Mouse (Mus musculus): ENCODE measurements around the gene Enox1. TPM values are rescaled to one million over a fixed set of nuclear protein-coding genes. Genes with fewer than 3 reads are reported as not detected.

The Enox1 gene
- total RNA-seq, 1 experiment from 2014 or later, result not detected

GRCm38 (mm10) chr14:77413106-77413505 lies 256.5 kb downstream of the Enox1 start:
- ATAC-seq (replicated peaks; ENCODE audit: low read depth, poor library complexity, severe bottlenecking), result no peak

GRCm38 (mm10) chr14:77416358-77416757 lies 259.8 kb downstream of the Enox1 start:
- peak; percentile 95 for ATAC-seq (replicated peaks; ENCODE audit: low read depth, poor library complexity, severe bottlenecking)

- no peak for ATAC-seq (replicated peaks; ENCODE audit: low read depth, poor library complexity, severe bottlenecking)
Measured at GRCm38 (mm10) chr14:77421031-77421430, 264.5 kb downstream of the Enox1 start.

- ATAC-seq (replicated peaks; ENCODE audit: low read depth, poor library complexity, severe bottlenecking), result no peak
Measured at GRCm38 (mm10) chr14:77423194-77423593, 266.6 kb downstream of the Enox1 start.

GRCm38 (mm10) chr14:77439426-77439825 lies 282.9 kb downstream of the Enox1 start:
- no peak for ATAC-seq (replicated peaks; ENCODE audit: low read depth, poor library complexity, severe bottlenecking)

GRCm38 (mm10) chr14:77440805-77441204 lies 284.2 kb downstream of the Enox1 start:
- ATAC-seq (replicated peaks; ENCODE audit: low read depth, poor library complexity, severe bottlenecking), result no peak

GRCm38 (mm10) chr14:77441541-77441940 lies 285.0 kb downstream of the Enox1 start:
- ATAC-seq (replicated peaks; ENCODE audit: low read depth, poor library complexity, severe bottlenecking), result no peak

- peak; percentile 93 for ATAC-seq (replicated peaks; ENCODE audit: low read depth, poor library complexity, severe bottlenecking)
Measured at GRCm38 (mm10) chr14:77448001-77448400, 291.4 kb downstream of the Enox1 start.

- no peak for ATAC-seq (replicated peaks; ENCODE audit: low read depth, poor library complexity, severe bottlenecking)
Measured at GRCm38 (mm10) chr14:77451916-77452315, 295.4 kb downstream of the Enox1 start.

GRCm38 (mm10) chr14:77456066-77456465 lies 299.5 kb downstream of the Enox1 start:
- no peak for ATAC-seq (replicated peaks; ENCODE audit: low read depth, poor library complexity, severe bottlenecking)

GRCm38 (mm10) chr14:77456876-77457275 lies 300.3 kb downstream of the Enox1 start:
- no peak for ATAC-seq (replicated peaks; ENCODE audit: low read depth, poor library complexity, severe bottlenecking)

GRCm38 (mm10) chr14:77458217-77458616 lies 301.7 kb downstream of the Enox1 start:
- ATAC-seq (replicated peaks; ENCODE audit: low read depth, poor library complexity, severe bottlenecking), result 0 out of 2 replicates have a peak, but pooled peaks have one; percentile 25

- no peak for ATAC-seq (replicated peaks; ENCODE audit: low read depth, poor library complexity, severe bottlenecking)
Measured at GRCm38 (mm10) chr14:77463919-77464318, 307.4 kb downstream of the Enox1 start.

- no peak for ATAC-seq (replicated peaks; ENCODE audit: low read depth, poor library complexity, severe bottlenecking)
Measured at GRCm38 (mm10) chr14:77464782-77465181, 308.2 kb downstream of the Enox1 start.

- ATAC-seq (replicated peaks; ENCODE audit: low read depth, poor library complexity, severe bottlenecking), result no peak
Measured at GRCm38 (mm10) chr14:77470577-77470976, 314.0 kb downstream of the Enox1 start.

- ATAC-seq (replicated peaks; ENCODE audit: low read depth, poor library complexity, severe bottlenecking), result no peak
Measured at GRCm38 (mm10) chr14:77473501-77473900, 316.9 kb downstream of the Enox1 start.

- no peak for ATAC-seq (replicated peaks; ENCODE audit: low read depth, poor library complexity, severe bottlenecking)
Measured at GRCm38 (mm10) chr14:77474026-77474425, 317.5 kb downstream of the Enox1 start.

- ATAC-seq (replicated peaks; ENCODE audit: low read depth, poor library complexity, severe bottlenecking), result no peak
Measured at GRCm38 (mm10) chr14:77475134-77475820, 318.7 kb downstream of the Enox1 start.

GRCm38 (mm10) chr14:77477704-77478103 lies 321.1 kb downstream of the Enox1 start:
- ATAC-seq (replicated peaks; ENCODE audit: low read depth, poor library complexity, severe bottlenecking), result no peak

GRCm38 (mm10) chr14:77478210-77478609 lies 321.6 kb downstream of the Enox1 start:
- ATAC-seq (replicated peaks; ENCODE audit: low read depth, poor library complexity, severe bottlenecking), result no peak

GRCm38 (mm10) chr14:77478692-77479091 lies 322.1 kb downstream of the Enox1 start:
- no peak for ATAC-seq (replicated peaks; ENCODE audit: low read depth, poor library complexity, severe bottlenecking)

GRCm38 (mm10) chr14:77483076-77483475 lies 326.5 kb downstream of the Enox1 start:
- peak; percentile 52; the same call in 1 of the 2 replicates for ATAC-seq (replicated peaks; ENCODE audit: low read depth, poor library complexity, severe bottlenecking)
